Mouse (Mus musculus): Measurements from ENCODE around the gene Bap1. TPM values are rescaled to one million over a fixed set of nuclear protein-coding genes. Genes with fewer than 3 reads are reported as not detected.

The Bap1 gene
- polyA plus RNA-seq, 1 experiment from 2014 or later = 59.7 TPM

DNA sequence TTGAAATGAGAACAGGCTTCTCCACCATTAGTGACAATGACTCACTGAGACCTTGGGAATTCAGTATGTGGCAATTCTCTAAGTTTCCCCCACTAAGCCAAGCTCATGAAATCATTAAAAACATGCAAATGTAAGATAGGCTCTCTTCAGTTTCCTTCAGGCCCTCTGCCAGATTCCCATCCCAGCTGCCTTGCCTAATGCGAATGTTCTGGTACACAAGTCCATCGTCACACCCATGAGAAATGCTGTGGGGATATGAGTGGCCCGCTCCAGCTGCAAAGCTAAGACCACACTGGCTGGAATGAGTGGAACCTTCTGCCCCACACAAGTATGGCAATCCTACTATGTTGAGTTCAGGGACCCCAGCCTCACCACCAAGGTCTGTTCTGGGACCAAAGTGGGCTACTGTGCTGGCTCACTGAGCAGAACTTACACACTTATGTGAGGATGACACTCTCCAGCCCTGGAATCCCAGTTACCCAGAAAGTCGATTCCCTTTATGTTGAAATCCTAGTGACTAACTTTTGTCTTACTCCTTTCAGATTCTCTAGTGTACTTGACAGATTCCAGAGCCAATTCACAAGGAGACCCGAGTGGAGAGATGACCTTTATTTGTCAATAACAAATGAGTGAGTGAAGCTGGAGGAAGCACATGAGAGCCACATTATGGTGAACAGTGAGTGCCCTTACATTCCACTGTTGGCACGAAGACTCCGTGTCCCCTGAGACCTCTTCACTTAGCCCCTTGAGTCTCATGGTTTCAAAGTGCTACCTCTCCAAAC is 14.0 kb upstream of the Bap1 start:
- no peak for ATAC-seq (ENCODE audit: insufficient read depth, low FRiP score, low read depth)
- H3K27me3 ChIP-seq (replicated peaks) = no peaks in the 10 kb centered on the region
- no peak overlapping the region for H3K9ac ChIP-seq
- no peak overlapping the region for H3K27ac ChIP-seq
- no peak overlapping the region for H3K4me2 ChIP-seq
- no peaks in the 10 kb centered on the region for H3K9me3 ChIP-seq
- 77% methylated on average over 7 of the region's 7 CpGs for WGBS
- no peak overlapping the region for H3K4me3 ChIP-seq (replicated peaks)
- H3K4me1 ChIP-seq = 0 out of 2 replicates have a peak, but pooled peaks cover 3% of the 10 kb centered on the region
- H3K36me3 ChIP-seq = no peaks in the 10 kb centered on the region

- Histone ChIP-seq H3K4me2 (no peak overlapping the region), H3K27me3 (replicated peaks) (no peaks in the 10 kb centered on the region), H3K36me3 (no peaks in the 10 kb centered on the region), H3K27ac (no peak overlapping the region), H3K4me1 (no peaks in the 10 kb centered on the region), H3K4me3 (replicated peaks) (no peak overlapping the region), H3K9ac (no peak overlapping the region), H3K9me3 (no peaks in the 10 kb centered on the region)
- 60% methylated on average over 3 of the region's 3 CpGs for WGBS
- no peak for ATAC-seq (ENCODE audit: insufficient read depth, low FRiP score, low read depth)
These were observed 10.7 kb upstream of the Bap1 start for GRCm38 (mm10) chr14:31240528-31240927.

- Histone ChIP-seq H3K36me3 (no peaks in the 10 kb centered on the region), H3K9me3 (no peaks in the 10 kb centered on the region), H3K4me1 (no peaks in the 10 kb centered on the region), H3K4me2 (no peak overlapping the region), H3K4me3 (replicated peaks) (no peak overlapping the region), H3K27me3 (replicated peaks) (no peaks in the 10 kb centered on the region), H3K9ac (no peak overlapping the region), H3K27ac (no peak overlapping the region)
- ATAC-seq (ENCODE audit: insufficient read depth, low FRiP score, low read depth) = no peak
- WGBS = 78% methylated on average over 1 of the region's 1 CpGs
These were observed 6.5 kb upstream of the Bap1 start for GRCm38 (mm10) chr14:31244777-31245176.

- H3K9ac ChIP-seq = no peak overlapping the region
- no peak overlapping the region for H3K4me3 ChIP-seq (replicated peaks)
- ATAC-seq (ENCODE audit: insufficient read depth, low FRiP score, low read depth) = no peak
- H3K9me3 ChIP-seq = no peaks in the 10 kb centered on the region
- 76% methylated on average over 1 of the region's 1 CpGs for WGBS
- no peaks in the 10 kb centered on the region for H3K4me1 ChIP-seq
- H3K36me3 ChIP-seq = no peaks in the 10 kb centered on the region
- no peaks in the 10 kb centered on the region for H3K27me3 ChIP-seq (replicated peaks)
- H3K27ac ChIP-seq = no peak overlapping the region
- H3K4me2 ChIP-seq = no peak overlapping the region
These were observed 5.3 kb upstream of the Bap1 start for GRCm38 (mm10) chr14:31245946-31246345.

- H3K4me2 ChIP-seq = no peak overlapping the region
- no peak for ATAC-seq (ENCODE audit: insufficient read depth, low FRiP score, low read depth)
- WGBS = 86% methylated on average over 6 of the region's 6 CpGs
These were observed 2.9 kb upstream of the Bap1 start for GRCm38 (mm10) chr14:31248396-31248795.

GRCm38 (mm10) chr14:31250222-31251083 is 797 bp upstream of the Bap1 start:
- H3K4me3 ChIP-seq (replicated peaks) = peak overlapping the region; percentile 100
- peak; percentile 83 for ATAC-seq (ENCODE audit: insufficient read depth, low FRiP score, low read depth)
- peak overlapping the region; percentile 69 for H3K9ac ChIP-seq
- H3K9me3 ChIP-seq = no peaks in the 10 kb centered on the region
- H3K4me1 ChIP-seq = peaks cover 10% of the 10 kb centered on the region
- H3K4me2 ChIP-seq = peak overlapping the region; percentile 67
- peak overlapping the region; percentile 94 for H3K27ac ChIP-seq
- no peaks in the 10 kb centered on the region for H3K27me3 ChIP-seq (replicated peaks)
- H3K36me3 ChIP-seq = peaks cover 27% of the 10 kb centered on the region
- 16% methylated on average over 38 of the region's 38 CpGs for WGBS

More at GRCm38 (mm10) chr14:31248396-31248795, 2.9 kb upstream of the Bap1 start:
- H3K4me3 ChIP-seq (replicated peaks) = no peak overlapping the region
- H3K9me3 ChIP-seq = no peaks in the 10 kb centered on the region
- H3K27ac ChIP-seq = no peak overlapping the region
- no peaks in the 10 kb centered on the region for H3K27me3 ChIP-seq (replicated peaks)
- peaks cover 7% of the 10 kb centered on the region; the same call in 1 of the 2 replicates for H3K36me3 ChIP-seq
- H3K9ac ChIP-seq = no peak overlapping the region
- H3K4me1 ChIP-seq = peaks cover 10% of the 10 kb centered on the region

- peaks cover 39% of the 10 kb centered on the region for H3K36me3 ChIP-seq
- H3K9me3 ChIP-seq = no peaks in the 10 kb centered on the region
- H3K27ac ChIP-seq = peak overlapping the region; percentile 77
- H3K9ac ChIP-seq = peak overlapping the region; percentile 99
- under 1% methylated on average over 18 of the region's 18 CpGs for WGBS
- no peaks in the 10 kb centered on the region for H3K27me3 ChIP-seq (replicated peaks)
- H3K4me2 ChIP-seq = peak overlapping the region; percentile 78
- peak overlapping the region; percentile 100 for H3K4me3 ChIP-seq (replicated peaks)
- ATAC-seq (ENCODE audit: insufficient read depth, low FRiP score, low read depth) = no peak; the same call in 1 of the 2 replicates
- H3K4me1 ChIP-seq = peaks cover 10% of the 10 kb centered on the region
These were observed 376 bp downstream of the Bap1 start for GRCm38 (mm10) chr14:31251626-31252025.

GRCm38 (mm10) chr14:31252091-31252490 is 841 bp downstream of the Bap1 start:
- H3K36me3 ChIP-seq = peaks cover 43% of the 10 kb centered on the region
- peak overlapping the region; percentile 78 for H3K4me2 ChIP-seq
- peak overlapping the region; percentile 99 for H3K9ac ChIP-seq
- no peak overlapping the region for H3K27ac ChIP-seq
- no peak for ATAC-seq (ENCODE audit: insufficient read depth, low FRiP score, low read depth)
- peak overlapping the region; percentile 100 for H3K4me3 ChIP-seq (replicated peaks)
- WGBS = 79% methylated on average over 5 of the region's 5 CpGs
- no peaks in the 10 kb centered on the region for H3K27me3 ChIP-seq (replicated peaks)
- peaks cover 10% of the 10 kb centered on the region for H3K4me1 ChIP-seq
- H3K9me3 ChIP-seq = no peaks in the 10 kb centered on the region

GRCm38 (mm10) chr14:31258476-31259050 is 7.3 kb downstream of the Bap1 start:
- Histone ChIP-seq H3K4me2 (no peak overlapping the region), H3K36me3 (peaks cover 77% of the 10 kb centered on the region), H3K9me3 (no peaks in the 10 kb centered on the region), H3K4me1 (no peaks in the 10 kb centered on the region), H3K27me3 (replicated peaks) (no peaks in the 10 kb centered on the region), H3K4me3 (replicated peaks) (no peak overlapping the region), H3K27ac (no peak overlapping the region), H3K9ac (no peak overlapping the region)
- WGBS = 92% methylated on average over 14 of the region's 14 CpGs
- no peak for ATAC-seq (ENCODE audit: insufficient read depth, low FRiP score, low read depth)

DNA sequence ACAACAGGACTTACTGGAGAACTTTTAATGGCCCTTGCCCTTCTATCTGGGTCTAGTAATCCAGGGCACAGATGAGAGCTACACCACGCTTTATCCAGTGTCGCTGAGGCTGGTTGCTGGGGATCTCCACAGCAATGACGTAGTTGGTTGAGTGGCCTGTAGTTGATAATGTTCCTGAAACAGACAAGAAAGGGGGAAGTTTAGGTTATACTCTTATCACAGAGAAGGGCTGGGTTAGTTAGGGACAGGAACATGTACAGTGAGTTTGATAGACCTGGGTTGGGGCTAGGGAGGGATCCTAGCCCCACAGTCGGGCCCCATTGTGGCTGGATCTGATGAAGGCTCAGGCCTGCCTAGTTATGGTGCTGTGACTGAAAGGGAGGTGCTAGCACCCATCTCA is 9.1 kb downstream of the Bap1 start:
- peak; percentile 81 for ATAC-seq (ENCODE audit: insufficient read depth, low FRiP score, low read depth)
- H3K36me3 ChIP-seq = peaks cover 59% of the 10 kb centered on the region

GRCm38 (mm10) chr14:31260932-31261331 is 9.7 kb downstream of the Bap1 start:
- peaks cover 54% of the 10 kb centered on the region for H3K36me3 ChIP-seq
- 88% methylated on average over 9 of the region's 9 CpGs for WGBS

More for the DNA sequence above, 9.1 kb downstream of the Bap1 start:
- H3K4me1 ChIP-seq = no peaks in the 10 kb centered on the region
- H3K9ac ChIP-seq = no peak overlapping the region
- no peak overlapping the region for H3K4me2 ChIP-seq
- WGBS = 94% methylated on average over 4 of the region's 4 CpGs
- no peak overlapping the region for H3K4me3 ChIP-seq (replicated peaks)
- H3K9me3 ChIP-seq = no peaks in the 10 kb centered on the region
- H3K27ac ChIP-seq = no peak overlapping the region
- H3K27me3 ChIP-seq (replicated peaks) = no peaks in the 10 kb centered on the region

More at GRCm38 (mm10) chr14:31260932-31261331, 9.7 kb downstream of the Bap1 start:
- Histone ChIP-seq H3K9me3 (no peaks in the 10 kb centered on the region), H3K27ac (no peak overlapping the region), H3K4me2 (no peak overlapping the region), H3K4me1 (no peaks in the 10 kb centered on the region), H3K9ac (no peak overlapping the region), H3K4me3 (replicated peaks) (no peak overlapping the region), H3K27me3 (replicated peaks) (no peaks in the 10 kb centered on the region)
- peak; percentile 32; the same call in 1 of the 2 replicates for ATAC-seq (ENCODE audit: insufficient read depth, low FRiP score, low read depth)
